Mouse (Mus musculus) cerebellum, adult 9-10 months (tissue): ENCODE data around the gene Actr10.

Source experiments
- DNase-seq: peaks from one replicate; pipeline ENCODE4 v3.0.0; 2022

Actr10 gene

DNA sequence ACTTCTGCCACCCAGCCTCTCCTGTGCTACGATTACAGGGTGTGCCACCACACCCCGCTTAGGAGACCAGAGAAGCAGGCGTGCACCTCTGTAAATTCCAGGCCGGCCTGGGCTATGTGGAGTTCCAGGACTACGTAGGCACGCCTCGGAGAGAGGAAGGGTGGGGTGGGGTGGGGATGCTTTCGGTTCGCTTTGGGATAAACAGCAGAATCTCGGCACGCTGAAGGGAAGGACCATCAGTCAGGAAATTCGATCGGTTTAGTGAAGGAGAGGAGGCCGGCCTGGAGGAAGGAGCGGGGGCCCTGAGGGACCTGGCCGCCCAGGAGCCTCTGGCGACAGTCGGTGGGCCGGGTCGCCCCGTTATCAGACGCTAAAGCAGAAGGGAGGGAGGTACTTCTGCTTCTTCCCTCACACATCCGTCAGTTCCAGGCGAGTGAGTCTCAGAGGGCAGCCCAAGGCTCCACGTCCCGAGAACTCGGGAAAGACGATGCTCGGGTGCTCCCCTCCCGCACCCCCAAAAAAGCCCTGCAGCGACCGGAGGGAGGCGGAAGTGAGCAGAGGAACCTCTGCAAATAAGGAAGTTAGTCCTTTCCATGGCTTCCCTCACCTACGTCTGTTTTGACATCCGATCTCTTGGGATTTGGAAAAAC, 30.6 kb downstream of the Actr10 start:
- DNase-seq = peak; percentile 88

DNA sequence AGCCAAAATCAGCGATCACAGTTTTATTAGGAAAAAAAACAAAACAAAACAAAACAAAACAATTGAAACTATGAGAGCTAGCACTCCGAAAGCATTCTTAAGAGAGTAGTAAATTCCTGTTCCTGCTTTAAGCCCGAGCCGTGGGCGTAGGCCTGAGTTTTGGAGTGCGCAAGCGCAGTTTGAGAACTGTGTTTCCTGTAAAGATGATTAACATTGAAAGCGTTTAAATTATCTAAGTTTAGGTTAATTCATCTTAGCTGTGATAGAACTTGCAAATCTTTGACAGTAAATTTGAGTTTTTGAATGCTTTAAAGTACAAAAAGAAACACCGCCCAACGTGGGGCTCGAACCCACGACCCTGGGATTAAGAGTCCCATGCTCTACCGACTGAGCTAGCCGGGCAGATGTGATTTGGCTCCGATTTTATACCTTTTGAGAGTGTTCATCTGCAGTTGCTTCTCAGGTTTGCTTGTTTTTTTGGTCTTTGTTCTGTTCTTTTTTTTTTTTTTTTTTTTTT, 31.2 kb downstream of the Actr10 start:
- peak; percentile 93 for DNase-seq

DNA sequence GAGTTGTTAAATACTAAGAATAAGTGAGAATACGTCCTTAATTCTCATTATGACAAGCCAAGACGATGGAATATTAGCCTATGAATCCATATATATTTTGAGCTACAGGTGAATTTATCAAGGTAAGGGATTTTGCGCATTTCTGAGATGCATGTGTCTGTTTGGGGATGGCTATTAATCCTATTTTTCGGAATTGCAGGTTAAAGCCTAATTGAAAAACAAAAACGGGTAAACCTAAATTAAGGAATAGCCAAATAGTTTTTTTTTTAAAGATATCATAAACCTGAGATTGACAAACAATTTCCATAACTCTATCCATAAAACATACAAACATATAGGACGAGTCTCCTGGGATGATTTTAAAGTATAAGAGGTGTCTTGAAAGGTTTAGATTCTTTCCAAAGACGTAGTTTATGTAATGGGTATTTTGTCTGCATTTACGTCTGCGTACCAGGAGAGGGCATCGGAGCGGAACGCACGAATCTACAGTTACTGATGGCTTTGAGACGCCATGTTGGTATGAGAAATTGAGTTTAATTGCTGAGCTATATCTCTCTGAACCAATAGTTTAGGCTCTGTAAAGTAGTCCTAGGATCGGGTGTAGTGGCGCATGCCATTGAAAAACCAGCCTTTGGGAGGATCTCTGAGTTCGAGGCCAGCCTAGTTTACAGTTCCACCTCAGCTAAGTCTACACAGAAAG, 32.0 kb downstream of the Actr10 start:
- peak; percentile 87 for DNase-seq

DNA sequence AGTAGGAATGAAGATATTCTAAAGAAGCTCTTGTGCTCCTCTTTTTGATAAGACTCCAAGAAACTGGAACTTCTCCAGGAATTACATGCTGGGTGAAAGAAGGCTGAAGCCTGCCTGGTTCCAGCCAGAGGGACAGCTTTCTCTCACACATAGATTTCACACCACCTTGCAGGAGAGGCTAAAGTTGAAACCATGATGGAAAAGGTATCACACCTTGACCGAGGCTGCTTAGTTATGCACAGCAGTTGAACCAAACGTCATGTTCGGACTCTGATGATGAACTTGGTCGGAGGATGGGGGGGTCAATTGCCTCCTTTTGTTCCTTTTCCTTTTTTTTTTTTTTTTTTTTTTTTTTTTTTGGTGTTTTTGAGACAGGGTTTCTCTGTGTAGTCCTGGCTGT, 36.2 kb downstream of the Actr10 start:
- DNase-seq = peak; percentile 55

DNA sequence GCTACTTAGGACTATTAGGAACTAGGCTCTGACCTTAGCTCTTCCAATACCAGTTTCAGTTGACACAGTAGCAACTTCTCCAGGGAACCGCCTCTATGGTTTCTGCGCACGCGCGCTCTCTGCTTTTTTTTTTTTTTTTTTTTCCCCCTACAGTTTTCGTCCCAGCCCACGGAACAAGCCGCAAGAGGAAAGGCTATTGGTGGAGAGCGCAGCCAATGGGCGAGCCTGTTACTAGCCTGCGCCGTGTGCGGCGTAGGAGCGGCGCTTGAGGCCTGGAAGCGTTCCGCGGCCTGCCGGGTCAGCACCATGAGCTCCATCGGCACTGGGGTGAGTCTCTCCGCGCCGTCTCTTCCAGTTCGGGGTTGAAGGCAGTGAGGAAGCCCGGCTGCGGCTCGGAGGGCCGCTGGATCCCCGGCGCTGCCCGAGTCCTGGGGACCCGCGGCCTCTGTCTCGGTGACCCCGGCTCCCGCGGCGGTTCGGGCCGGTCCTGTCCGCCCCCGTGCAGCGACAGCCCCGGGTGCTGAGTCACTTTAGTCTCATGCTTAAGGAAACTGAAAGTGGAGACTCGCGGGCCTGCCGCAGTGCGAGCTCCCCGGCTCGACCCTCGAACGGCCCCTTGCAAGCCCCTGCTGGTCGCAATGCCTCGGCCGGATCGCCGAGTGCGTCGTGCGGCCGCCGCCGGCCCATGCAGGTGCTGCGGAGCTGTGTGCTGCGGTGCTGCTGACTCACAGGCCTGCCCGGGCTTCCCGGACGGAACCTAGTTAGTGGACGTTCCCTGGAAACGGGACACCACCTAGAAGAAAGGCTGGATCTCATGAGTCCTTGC, 37.0 kb downstream of the Actr10 start, which contains the start of gene Psma3:
Gene Psma3, plus strand, starts transcription at position 181 of the 826 bp plus-strand sequence.
- peak; percentile 90 for DNase-seq

DNA sequence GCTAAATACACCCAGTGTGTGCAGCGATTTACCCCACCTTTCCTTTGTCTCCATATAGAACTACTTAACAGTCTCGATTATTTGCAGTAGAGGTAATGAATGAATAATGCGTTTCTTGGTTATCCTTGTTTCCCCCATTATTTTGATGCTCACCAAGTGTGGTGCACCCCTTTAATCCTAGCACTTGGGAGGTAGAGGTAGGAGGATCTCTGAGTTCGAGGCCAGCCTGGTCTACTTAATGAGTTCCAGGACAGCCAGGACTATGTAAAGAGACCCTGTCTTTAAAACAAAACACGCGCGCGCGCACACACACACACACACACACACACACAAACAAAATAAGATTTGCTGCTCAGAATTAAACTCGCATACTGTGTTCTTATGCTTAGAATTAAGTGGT, 37.7 kb downstream of the Actr10 start:
- peak; percentile 44 for DNase-seq

DNA sequence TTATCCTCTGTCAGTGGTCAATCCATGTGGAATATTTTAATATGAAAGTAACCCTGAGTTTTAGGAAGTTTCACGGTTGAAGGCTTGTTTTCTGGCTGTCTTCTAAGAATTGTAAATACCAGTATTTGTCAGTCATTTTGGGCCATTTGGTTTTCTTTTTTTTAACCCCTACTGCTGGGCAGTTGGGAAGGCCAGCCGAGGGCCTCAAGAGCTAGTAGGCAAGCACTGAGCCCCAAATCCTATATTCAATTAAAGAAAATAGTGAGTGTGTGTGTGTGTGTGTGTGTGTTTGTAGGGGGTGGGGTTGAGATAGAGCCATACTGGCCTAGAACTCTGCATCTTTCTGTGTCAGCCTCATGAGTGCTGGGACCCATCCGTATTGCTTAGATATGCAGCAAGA, 38.2 kb downstream of the Actr10 start:
- DNase-seq = no peak

DNA sequence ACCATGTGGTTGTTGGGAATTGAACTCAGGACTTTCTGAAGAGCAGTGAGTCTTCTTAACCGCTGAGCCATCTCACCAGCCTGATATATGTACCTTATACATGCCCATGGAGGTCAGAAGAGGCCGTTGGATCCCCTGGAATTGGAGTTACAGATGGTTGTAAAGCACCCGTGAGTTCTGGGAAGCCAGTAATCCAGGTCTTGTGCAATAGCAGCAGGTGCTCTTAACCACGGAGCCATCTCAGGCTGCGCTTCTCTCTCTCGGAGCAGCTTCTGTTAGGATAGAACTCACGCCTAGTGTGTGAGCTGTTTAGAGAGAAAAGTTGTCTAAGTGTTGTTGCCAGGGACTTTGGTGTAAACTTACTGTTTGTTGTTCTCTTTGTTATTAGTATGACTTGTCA, 40.7 kb downstream of the Actr10 start:
- no peak for DNase-seq

DNA sequence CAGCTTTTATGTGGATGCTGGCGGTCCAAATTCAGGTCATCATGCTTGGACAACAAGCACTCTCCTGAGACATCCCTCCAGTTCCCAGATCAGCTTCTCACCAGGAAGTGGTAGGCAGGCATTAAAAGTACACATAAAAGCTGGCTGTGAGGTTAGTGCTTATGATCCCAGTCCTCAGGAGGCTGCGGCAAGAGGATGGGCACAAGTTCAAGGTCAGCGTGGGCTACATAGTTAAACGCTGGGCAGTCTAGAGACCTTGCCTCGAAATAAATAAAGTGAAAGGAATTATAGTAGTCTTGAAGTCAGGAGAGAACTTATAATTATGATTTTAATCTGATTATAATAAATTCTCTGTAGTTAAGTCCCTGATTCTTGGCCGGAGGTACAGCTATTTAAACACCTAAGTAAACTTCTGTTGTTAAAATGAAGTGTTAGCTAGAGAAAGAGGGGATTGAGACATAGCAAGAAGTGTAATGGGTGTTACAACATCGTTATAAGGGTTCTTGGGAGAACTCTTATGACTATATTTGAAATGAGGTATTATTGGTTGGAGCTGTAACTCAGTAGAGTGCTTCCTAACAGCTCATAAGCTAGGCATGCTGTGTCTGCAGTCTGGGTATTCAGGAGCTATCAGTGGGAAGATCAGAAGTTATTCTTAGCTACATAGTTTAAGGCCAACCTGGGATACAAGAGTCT, 47.3 kb downstream of the Actr10 start:
- no peak for DNase-seq

DNA sequence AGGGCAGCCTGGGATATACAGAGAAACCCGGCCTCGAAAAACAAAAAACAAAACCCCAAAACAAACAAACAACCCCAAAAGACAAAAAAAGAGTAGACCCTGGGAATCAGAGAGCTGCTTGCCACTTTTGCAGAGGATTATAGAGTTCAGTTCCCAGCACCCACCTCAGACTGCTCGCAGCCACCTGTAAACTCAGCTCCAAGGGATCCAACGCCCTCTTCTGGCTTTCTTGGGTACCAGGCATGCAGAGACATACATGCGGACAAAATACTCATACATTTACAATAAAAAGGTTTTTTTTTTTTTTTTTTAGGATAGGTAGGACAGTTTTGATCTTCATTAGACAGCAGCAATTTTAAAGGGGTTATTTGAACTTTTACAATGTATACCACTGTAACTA, 59.6 kb downstream of the Actr10 start:
- no peak for DNase-seq

DNA sequence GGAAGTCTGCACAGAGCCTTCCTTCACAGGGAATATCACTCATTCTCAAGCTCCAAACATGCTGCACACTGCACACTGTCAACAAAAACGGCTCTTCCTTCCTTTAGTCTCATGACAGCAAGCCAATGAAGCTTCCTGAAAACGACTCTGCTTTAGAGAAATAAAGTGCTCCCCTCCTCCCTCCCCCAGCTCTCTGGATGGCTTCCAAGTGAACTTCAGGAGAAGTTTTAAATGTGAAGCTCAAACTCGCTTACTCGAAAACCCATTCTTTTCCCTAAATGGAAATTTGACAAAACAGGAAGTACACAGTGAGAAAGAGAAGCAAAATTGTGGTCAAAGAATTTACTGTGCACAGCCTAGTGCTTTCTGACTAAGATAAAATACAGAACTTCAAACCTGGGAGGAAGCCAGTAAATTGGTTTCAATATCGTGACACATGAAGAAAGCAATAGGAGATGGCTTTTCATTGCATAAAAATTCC, 61.8 kb downstream of the Actr10 start:
- no peak for DNase-seq

DNA sequence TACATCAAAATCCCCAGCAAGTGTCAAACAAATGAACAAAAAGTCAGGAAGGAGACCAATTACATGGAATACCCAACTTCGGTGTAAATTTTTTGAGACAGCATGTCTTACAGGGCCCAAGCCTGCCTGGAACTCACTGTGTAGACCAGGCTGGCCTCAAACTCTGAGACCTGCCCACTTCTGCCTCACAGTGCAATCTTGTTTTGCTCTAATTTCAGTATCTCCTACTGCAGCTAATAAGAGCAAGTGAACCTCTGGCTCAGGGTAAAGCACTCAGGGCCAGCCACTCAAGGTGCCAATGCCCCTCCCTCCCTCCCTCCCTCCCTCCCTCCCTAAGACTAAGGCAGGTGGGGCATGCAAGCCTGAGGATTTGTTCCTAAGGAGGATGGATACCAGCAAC, 62.7 kb downstream of the Actr10 start:
- no peak for DNase-seq

DNA sequence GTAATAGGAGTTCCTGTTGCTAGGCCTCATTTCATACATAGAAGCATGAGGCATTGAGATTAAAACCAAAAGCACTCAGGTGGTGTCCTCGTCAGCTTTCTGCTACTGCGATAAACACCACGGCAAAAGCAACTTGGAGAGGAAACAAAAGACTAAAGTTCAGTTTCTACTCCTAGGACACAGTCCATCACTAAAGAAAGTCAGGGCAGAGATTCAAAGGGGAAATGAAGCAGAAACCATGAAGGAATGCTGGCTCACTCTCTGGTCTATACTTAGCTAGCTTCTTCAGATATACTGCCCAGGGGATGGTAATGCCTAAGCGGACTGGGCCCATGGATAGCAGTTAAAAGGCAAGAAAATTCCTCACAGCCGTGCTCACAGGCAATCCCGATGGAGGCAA, 63.8 kb downstream of the Actr10 start:
- no peak for DNase-seq

DNA sequence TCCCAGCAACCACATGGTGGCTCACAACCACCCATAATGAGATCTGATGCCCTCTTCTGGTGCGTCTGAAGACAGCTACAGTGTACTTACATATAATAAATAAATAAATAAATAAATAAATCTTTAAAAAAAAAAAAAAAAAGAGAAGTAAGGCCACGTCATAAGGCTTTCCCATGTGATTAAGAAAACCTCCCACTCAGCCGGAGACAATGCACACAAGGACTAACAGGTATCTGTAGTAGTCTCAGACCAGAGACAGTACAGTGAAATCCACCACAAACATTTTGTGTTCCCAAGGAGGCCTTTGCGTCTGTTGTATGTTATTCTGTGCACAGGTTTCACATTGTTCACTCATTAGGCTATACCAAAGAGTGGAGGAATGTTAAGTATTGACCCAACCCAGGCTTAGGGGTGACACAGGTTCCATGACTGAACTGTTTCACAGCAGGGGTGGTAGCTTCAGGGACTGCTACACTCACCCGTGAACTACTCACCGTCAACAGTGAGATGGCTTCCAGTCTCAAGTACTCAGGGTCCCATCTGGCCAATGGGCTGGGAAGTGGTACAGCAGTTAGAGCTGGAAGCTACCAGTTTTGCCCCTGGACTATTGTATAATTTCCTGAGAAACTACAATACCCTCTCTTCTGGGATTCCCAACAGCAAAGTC, 66.2 kb downstream of the Actr10 start:
- DNase-seq = no peak

DNA sequence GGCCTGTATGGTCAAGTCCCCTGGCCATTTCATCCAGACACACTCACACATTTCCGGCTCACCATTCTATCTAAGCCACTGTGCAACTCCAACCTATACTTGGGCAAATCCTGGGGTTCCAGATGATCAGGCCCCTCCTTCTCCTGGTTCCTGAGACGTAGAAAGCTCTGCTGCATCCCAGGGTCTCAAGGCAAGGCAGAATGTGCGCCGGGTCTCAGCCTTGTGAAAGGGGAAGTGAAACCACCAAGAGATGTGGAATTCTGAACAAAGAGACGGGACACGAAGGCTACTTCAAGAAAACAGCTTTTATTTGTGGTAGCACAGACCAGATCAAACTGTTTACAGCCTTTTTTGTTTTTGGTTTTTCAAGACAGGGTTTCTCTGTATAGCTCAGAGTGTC, 68.5 kb downstream of the Actr10 start:
- no peak for DNase-seq

DNA sequence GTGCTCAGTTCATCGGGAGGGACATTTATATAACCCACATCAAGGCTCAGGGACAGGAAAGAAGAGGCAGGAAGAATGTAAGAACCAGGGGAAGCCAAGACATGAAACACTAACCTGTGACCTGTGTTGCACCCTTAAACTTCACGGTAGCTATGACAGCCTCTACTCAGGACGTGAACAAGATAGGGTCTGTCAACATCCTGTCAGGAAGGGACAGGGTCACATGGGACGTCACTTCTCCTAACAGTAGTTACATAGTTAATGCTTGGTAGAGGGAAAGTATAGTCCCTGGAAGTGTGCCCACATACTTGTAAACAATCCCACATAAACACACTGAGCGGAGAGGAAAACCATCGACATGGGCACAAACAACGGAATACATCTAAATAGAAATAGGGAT, 69.2 kb downstream of the Actr10 start:
- no peak for DNase-seq

DNA sequence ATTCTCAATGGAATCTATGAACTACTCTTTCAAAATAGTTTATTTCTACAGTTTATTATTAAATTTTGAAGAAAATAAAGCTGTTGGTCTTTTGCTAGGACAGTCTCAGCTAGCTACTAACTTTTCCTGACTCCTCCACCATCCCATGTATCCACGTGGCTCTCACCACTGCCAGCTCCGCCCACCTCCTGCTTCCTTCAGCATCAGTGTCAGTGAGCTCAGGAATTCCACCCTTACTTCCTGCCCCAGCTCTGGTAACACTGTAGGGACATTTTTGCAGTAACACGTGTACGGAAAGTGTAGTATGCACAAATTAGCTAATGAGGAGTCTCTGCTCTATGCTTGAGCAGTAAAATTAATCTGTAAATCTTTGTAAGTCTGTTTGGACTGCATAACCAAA, 72.1 kb downstream of the Actr10 start:
- no peak for DNase-seq
